Mouse (Mus musculus) MEL (cell line): ENCODE data around the gene Tnp2.

Experiments
- CTCF ChIP-seq, 3 experiments: IDR thresholded peaks in 2 of 3; conservative IDR thresholded peaks in 1 of 3; 2 replicates each; pipeline ENCODE4 v1.5.1; 2011 to 2012; ENCODE audit warnings: low read length in 3 of 3, low read depth in 2 of 3, mild to moderate bottlenecking in 2 of 3, improper control_type of control experiment in 1 of 3, inconsistent platforms in 1 of 3, mixed read lengths in 1 of 3, moderate library complexity in 1 of 3; ENCODE audit not compliant: control insufficient read depth in 1 of 3, insufficient read depth in 1 of 3, poor library complexity in 1 of 3, severe bottlenecking in 1 of 3
- EP300 ChIP-seq, 2 experiments: IDR thresholded peaks; 2 replicates each; pipeline ENCODE4 v1.6.1; 2011; ENCODE audit warnings: improper control_type of control experiment in 2 of 2, low read length in 2 of 2, low read depth in 1 of 2, mild to moderate bottlenecking in 1 of 2
- GATA1 ChIP-seq: IDR thresholded peaks from 2 replicates; pipeline ENCODE4 v1.6.1; 2011; ENCODE audit warnings: low read depth, low read length, improper control_type of control experiment
- MAFK ChIP-seq: IDR thresholded peaks from 2 replicates; pipeline ENCODE4 v1.6.1; 2011; ENCODE audit warnings: low read depth, mild to moderate bottlenecking, low read length, improper control_type of control experiment, borderline replicate concordance
- MYC ChIP-seq: IDR thresholded peaks from 2 replicates; pipeline ENCODE4 v1.6.1; 2011; ENCODE audit warnings: low read depth, mild to moderate bottlenecking, low read length, improper control_type of control experiment, moderate library complexity
- RCOR1 ChIP-seq: IDR thresholded peaks from 2 replicates; pipeline ENCODE4 v1.6.1; 2012; ENCODE audit warnings: low read depth, mild to moderate bottlenecking, inconsistent platforms, low read length, improper control_type of control experiment
- TAL1 ChIP-seq: IDR thresholded peaks from 2 replicates; pipeline ENCODE4 v1.6.1; 2012; ENCODE audit warnings: mild to moderate bottlenecking, inconsistent platforms, low read length, moderate library complexity, mixed read lengths
- TCF12 ChIP-seq: IDR thresholded peaks from 2 replicates; pipeline ENCODE4 v1.6.1; 2014; ENCODE audit warnings: low read depth, mild to moderate bottlenecking, inconsistent platforms, low read length, improper control_type of control experiment, moderate library complexity
- USF1 ChIP-seq: IDR thresholded peaks from 2 replicates; pipeline ENCODE4 v1.6.1; 2014; ENCODE audit warnings: low read depth, mild to moderate bottlenecking, inconsistent platforms, low read length, improper control_type of control experiment, moderate library complexity
- USF2 ChIP-seq, 2 experiments: IDR thresholded peaks; 2 replicates each; pipeline ENCODE4 v1.6.1; 2011 to 2012; ENCODE audit warnings: improper control_type of control experiment in 2 of 2, low read length in 2 of 2, borderline replicate concordance in 1 of 2, inconsistent platforms in 1 of 2, low read depth in 1 of 2, mild to moderate bottlenecking in 1 of 2; ENCODE audit not compliant: insufficient read depth in 1 of 2
- ZC3H11A ChIP-seq: IDR thresholded peaks from 2 replicates; pipeline ENCODE4 v1.6.1; 2012; ENCODE audit warnings: low read depth, mild to moderate bottlenecking, inconsistent platforms, low read length, improper control_type of control experiment

DNA sequence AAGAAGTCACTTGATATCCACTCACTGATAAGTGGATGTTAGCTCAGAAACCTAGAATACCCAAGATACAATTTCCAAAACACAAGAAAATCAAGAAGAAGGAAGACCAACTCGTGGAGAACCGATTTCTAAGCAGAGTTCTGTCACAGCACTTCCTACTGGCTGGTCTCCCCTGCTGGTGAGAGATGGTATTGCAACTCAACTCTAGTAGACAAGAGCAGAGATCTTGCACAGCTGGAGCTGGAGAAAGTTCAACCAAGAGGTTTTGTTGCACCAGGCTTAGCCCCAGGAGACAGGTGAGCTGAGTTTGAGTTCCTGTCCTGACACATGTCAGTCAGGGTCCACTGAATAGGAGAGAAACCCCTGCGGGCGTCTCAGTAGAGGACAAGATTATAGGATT is 21.3 kb downstream of the Tnp2 start:
- TF ChIP-seq CTCF (IDR thresholded peaks at IDR 0.05 in 2 of 3, conservative IDR thresholded peaks at IDR 0.05 in 1 of 3; ENCODE audit: control insufficient read depth in 1 of 3, insufficient read depth in 1 of 3, low read depth in 2 of 3, low read length in 3 of 3, poor library complexity in 1 of 3, severe bottlenecking in 1 of 3) (peak; percentile 69 to 92 (median 73)), EP300 (IDR thresholded peaks at IDR 0.05; ENCODE audit: low read depth in 1 of 2, low read length in 2 of 2) (no peak), GATA1 (no peak), TAL1 (no peak), TCF12 (no peak), USF2 (IDR thresholded peaks at IDR 0.05; ENCODE audit: borderline replicate concordance in 1 of 2, insufficient read depth in 1 of 2, low read depth in 1 of 2, low read length in 2 of 2) (no peak), USF1 (no peak), ZC3H11A (peak; percentile 31; the same call in 1 of the 2 replicates), RCOR1 (no peak), MYC (no peak), MAFK (no peak)
